Mouse (Mus musculus): ENCODE measurements at regions not wholly inside any gene's neighbourhood (a gene's known extent, or its start where the extent isn't known, plus 50 kb on each side); places are given as distances from the start of the nearest gene placed in this dataset.

DNA sequence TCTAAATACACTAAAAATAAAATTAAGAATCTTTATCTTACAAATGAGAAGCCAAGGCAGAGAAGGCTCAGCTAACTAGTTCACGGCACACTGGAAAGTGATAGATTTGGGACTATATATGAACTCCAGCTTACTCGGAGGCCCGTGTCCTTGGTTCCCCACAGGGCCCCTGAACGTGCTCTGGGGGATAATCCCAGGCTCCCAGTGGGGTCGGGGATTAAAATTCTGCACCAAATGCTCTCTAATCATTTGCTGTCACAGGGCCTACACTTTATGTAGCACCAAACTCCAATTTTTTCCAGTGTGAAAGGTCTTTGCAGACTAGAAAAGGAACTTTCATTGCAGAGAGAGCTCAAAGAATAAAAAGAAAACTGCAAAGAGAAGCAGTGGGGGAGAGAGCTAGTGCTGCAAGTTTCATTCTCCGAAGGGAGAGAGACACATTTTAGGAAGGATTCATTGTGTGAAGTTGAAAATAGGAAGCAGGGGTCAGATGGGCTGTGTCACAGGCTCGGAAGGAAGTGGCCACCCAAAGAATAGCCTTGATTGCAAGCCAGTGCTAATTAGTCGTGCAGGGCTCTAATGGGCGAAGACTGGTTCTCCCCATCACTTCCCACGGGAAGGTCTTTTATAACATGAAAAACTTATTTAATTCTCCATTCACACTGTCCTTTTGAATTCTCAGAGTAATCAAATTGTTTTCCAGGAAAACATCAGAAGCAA, 90.3 kb upstream of the St6galnac5 start:
- Histone ChIP-seq H3K27ac (no peak overlapping the region), H3K36me3 (replicated peaks) (no peaks in the 10 kb centered on the region), H3K27me3 (ENCODE audit: poor library complexity, severe bottlenecking) (peaks cover 21% of the 10 kb centered on the region; the same call in 1 of the 2 replicates), H3K4me3 (no peak overlapping the region), H3K4me1 (peaks cover 26% of the 10 kb centered on the region), H3K9me3 (no peaks in the 10 kb centered on the region)
- 38% methylated on average over 10 of the region's 10 CpGs for WGBS
- no peak for DNase-seq (ENCODE audit: extremely low spot score, low spot score)

DNA sequence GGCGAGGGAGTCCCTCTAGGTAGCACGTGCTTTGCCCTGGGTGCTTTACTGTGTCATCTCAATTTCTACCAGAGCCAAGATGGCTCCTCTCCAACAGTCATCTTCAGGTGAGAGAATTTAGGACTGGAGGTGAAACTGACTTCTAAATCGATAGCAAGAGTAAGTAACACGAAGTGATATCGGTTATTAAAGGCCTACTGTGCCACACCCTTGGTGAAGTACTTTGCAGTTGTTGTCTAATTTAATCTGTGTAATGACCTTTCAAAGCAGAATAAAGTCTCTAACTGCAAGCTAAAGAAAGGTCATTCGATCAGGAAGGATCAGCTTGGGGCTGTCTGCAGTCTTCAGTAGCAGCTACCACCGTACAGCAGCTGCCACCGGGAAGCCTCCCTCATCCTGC, 89.5 kb upstream of the St6galnac5 start:
- 80% methylated on average over 8 of the region's 8 CpGs for WGBS
- DNase-seq (ENCODE audit: extremely low spot score, low spot score), result no peak
- H3K27ac ChIP-seq, result no peak overlapping the region
- H3K36me3 ChIP-seq (replicated peaks), result no peaks in the 10 kb centered on the region
- H3K9me3 ChIP-seq, result no peaks in the 10 kb centered on the region
- peaks cover 26% of the 10 kb centered on the region for H3K4me1 ChIP-seq
- H3K4me3 ChIP-seq, result no peak overlapping the region
- peaks cover 21% of the 10 kb centered on the region; the same call in 1 of the 2 replicates for H3K27me3 ChIP-seq (ENCODE audit: poor library complexity, severe bottlenecking)

DNA sequence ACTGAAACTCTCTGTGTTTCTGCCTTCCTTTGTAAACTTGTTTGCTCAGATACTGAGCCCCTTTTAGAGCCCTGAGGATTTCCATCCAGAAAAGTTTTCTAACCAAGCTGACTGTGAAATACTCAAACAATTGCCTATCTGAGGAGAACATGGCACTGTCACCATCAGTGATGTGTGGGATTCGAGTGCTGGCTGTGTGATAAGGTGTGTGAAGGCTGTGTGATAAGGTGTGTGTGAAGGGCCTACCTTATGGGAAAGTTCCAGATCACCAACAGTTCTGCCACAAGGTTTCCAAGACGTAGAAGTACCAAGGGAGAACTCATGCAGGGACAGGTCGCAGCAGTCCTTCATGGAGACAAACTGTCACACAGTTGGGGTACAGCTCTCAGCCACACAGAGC, 89.1 kb upstream of the St6galnac5 start:
- H3K4me3 ChIP-seq, result no peak overlapping the region
- no peaks in the 10 kb centered on the region for H3K36me3 ChIP-seq (replicated peaks)
- H3K27ac ChIP-seq, result no peak overlapping the region
- DNase-seq (ENCODE audit: extremely low spot score, low spot score), result no peak
- peaks cover 21% of the 10 kb centered on the region; the same call in 1 of the 2 replicates for H3K27me3 ChIP-seq (ENCODE audit: poor library complexity, severe bottlenecking)
- 90% methylated on average over 3 of the region's 3 CpGs for WGBS
- no peaks in the 10 kb centered on the region for H3K9me3 ChIP-seq
- H3K4me1 ChIP-seq, result peaks cover 26% of the 10 kb centered on the region

DNA sequence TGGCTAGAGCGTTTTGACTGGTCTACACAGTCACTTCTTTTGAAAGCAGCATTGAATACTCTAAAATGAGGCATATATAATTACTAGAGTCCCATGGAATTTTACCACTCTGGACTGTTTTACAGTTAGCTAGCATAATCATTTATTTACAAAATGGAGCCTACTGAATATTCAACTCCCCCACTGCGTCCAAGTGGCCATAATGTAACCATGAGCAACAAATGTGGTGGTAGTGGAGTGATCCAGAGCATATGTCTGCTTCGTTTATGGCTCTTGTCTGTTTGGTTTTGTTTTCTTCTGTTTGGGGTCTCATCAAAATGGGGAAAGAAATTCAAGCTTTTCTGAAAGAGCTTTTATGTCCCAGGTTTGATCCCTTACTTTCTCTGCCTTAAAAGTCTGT, 83.8 kb upstream of the St6galnac5 start:
- no peaks in the 10 kb centered on the region for H3K9me3 ChIP-seq
- H3K27ac ChIP-seq, result no peak overlapping the region
- 0 out of 2 replicates have a peak, but pooled peaks cover 11% of the 10 kb centered on the region for H3K27me3 ChIP-seq (ENCODE audit: poor library complexity, severe bottlenecking)
- H3K4me3 ChIP-seq, result no peak overlapping the region
- 88% methylated on average over 3 of the region's 3 CpGs for WGBS
- no peak for DNase-seq (ENCODE audit: extremely low spot score, low spot score)
- no peaks in the 10 kb centered on the region for H3K36me3 ChIP-seq (replicated peaks)
- H3K4me1 ChIP-seq, result no peaks in the 10 kb centered on the region

- Histone ChIP-seq H3K36me3 (replicated peaks) (no peaks in the 10 kb centered on the region), H3K4me1 (no peaks in the 10 kb centered on the region), H3K27ac (no peak overlapping the region), H3K9me3 (no peaks in the 10 kb centered on the region), H3K4me3 (no peak overlapping the region), H3K27me3 (ENCODE audit: poor library complexity, severe bottlenecking) (no peaks in the 10 kb centered on the region)
- WGBS, result 89% methylated on average over 3 of the region's 3 CpGs
- no peak for DNase-seq (ENCODE audit: extremely low spot score, low spot score)
Measured at GRCm38 (mm10) chr3:153053163-153053562, 71.1 kb upstream of the St6galnac5 start.

GRCm38 (mm10) chr3:153051566-153051965, 69.5 kb upstream of the St6galnac5 start:
- Histone ChIP-seq H3K4me3 (no peak overlapping the region), H3K9me3 (peaks cover 9% of the 10 kb centered on the region), H3K27me3 (ENCODE audit: poor library complexity, severe bottlenecking) (no peaks in the 10 kb centered on the region), H3K4me1 (no peaks in the 10 kb centered on the region), H3K36me3 (replicated peaks) (no peaks in the 10 kb centered on the region), H3K27ac (no peak overlapping the region)
- DNase-seq (ENCODE audit: extremely low spot score, low spot score), result no peak

DNA sequence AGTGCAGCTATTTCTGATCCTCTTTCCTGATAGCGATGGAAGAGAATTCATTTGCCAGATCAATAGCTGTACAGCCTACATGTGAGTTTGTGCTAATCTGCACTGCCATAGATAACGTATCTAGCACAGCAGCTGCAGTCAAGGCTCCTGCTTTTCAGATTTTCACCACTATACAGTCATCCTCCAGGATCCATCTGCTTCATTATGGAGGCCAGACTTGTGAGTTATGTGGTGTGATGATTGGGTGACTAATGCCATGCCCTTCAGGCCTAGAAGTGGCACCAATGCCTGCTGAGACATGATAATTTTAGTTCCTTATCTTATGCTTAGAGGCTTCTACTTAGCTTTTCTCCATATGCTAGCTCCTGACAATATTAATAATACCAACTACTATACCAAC, 63.3 kb upstream of the St6galnac5 start:
- no peaks in the 10 kb centered on the region for H3K27me3 ChIP-seq (ENCODE audit: poor library complexity, severe bottlenecking)
- no peaks in the 10 kb centered on the region for H3K36me3 ChIP-seq (replicated peaks)
- no peak overlapping the region for H3K4me3 ChIP-seq
- peaks cover 10% of the 10 kb centered on the region for H3K9me3 ChIP-seq
- WGBS, result 99% methylated on average over 2 of the region's 2 CpGs
- no peak for DNase-seq (ENCODE audit: extremely low spot score, low spot score)
- no peaks in the 10 kb centered on the region for H3K4me1 ChIP-seq
- H3K27ac ChIP-seq, result no peak overlapping the region

DNA sequence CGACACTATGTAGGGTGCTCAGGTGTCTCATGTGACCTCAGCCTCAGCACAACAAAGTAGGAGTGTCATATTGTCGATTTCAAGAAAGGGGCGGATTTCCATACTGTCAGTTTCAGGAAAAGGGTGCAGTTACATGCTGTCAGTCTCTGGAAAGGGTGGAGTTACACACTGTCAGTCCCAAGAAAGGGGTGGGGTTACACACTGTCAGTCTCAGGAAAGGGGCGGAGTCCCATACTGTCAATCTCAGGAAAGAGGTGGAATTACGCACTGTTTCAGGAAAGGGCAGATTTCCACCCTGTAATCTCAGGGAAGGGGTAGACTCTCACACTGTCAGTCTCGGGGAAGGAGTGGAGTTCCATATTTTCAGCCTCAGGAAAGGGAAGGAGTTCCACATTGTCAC, 51.9 kb upstream of the St6galnac5 start:
- no peaks in the 10 kb centered on the region for H3K27me3 ChIP-seq (ENCODE audit: poor library complexity, severe bottlenecking)
- H3K36me3 ChIP-seq (replicated peaks), result no peaks in the 10 kb centered on the region
- WGBS, result 92% methylated on average over 6 of the region's 6 CpGs
- H3K4me3 ChIP-seq, result no peak overlapping the region
- H3K4me1 ChIP-seq, result peaks cover 14% of the 10 kb centered on the region
- no peaks in the 10 kb centered on the region for H3K9me3 ChIP-seq
- H3K27ac ChIP-seq, result no peak overlapping the region
- no peak for DNase-seq (ENCODE audit: extremely low spot score, low spot score)
